Mouse (Mus musculus) ES-Bruce4 (cell line): Measurements from ENCODE around the gene Fam69a.

Experiments used
- EP300 ChIP-seq: IDR thresholded peaks from 2 replicates; pipeline ENCODE4 v1.6.1; 2011; ENCODE audit warnings: low read depth, low read length; ENCODE audit not compliant: insufficient read depth
- POLR2A ChIP-seq: IDR thresholded peaks from one replicate; pipeline ENCODE4 v1.8.1; 2011; ENCODE audit warnings: low read length; ENCODE audit not compliant: insufficient read depth

DNA sequence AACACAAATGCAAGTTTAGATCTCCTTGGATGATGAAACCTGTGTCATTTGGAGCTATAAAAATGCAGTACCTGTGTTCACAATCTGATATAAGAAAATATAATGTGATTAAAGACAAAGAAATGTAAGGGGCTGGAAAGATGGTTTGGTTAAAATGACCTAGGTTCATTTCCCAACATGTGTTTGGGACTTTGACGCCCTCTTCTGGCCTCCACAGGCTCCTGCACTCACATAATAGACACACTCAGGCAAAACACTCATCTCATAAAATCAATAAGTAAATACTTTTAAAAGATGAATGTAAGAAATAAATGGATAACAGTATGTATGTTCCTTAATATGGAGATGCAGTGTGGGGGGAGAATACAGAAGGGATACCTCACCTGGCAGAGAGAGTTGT is 109.8 kb downstream of the Fam69a start:
- no peak for TF ChIP-seq POLR2A
- TF ChIP-seq EP300: no peak
